Mouse (Mus musculus) bone marrow, adult 2 months (tissue): ENCODE measurements around the gene Gga3. TPM values are rescaled to one million over a fixed set of nuclear protein-coding genes. Genes with fewer than 3 reads are reported as not detected.
"Not testable (repeated sequence)": the region's sequence is repeated elsewhere in the genome, so short reads cannot be mapped to it uniquely, and the experiment has no call there.

ENCODE experiments used
- H3K27ac ChIP-seq: fragments of 200-500 bp; 2 replicates; pipeline ENCODE4 v1.5.1; 2012; ENCODE audit warnings: low read depth, mild to moderate bottlenecking, control low read depth, inconsistent platforms, low read length; ENCODE audit not compliant: control insufficient read depth, poor library complexity, insufficient read depth
- H3K4me1 ChIP-seq: fragments of 200-500 bp; 2 replicates; pipeline ENCODE4 v1.6.1; 2011; ENCODE audit warnings: low read length; ENCODE audit not compliant: control insufficient read depth, insufficient read depth
- H3K4me3 ChIP-seq: fragments of 200-500 bp; replicated peaks from 2 replicates; pipeline ENCODE3; 2011; ENCODE audit warnings: mild to moderate bottlenecking, low read depth, low read length, control low read depth; ENCODE audit not compliant: control insufficient read depth
- CTCF ChIP-seq: fragments of 200-500 bp; IDR thresholded peaks from 2 replicates; pipeline ENCODE4 v1.5.1; 2011; ENCODE audit warnings: low read length, control low read depth; ENCODE audit not compliant: control insufficient read depth, insufficient read depth
- POLR2A ChIP-seq: fragments of 200-500 bp; IDR thresholded peaks from 2 replicates; pipeline ENCODE4 v1.6.1; 2011; ENCODE audit warnings: low read depth, mild to moderate bottlenecking, control low read depth, low read length, borderline replicate concordance; ENCODE audit not compliant: control insufficient read depth
- WGBS: fragments of 180-500 bp; shearing (Covaris S2); methylation state at CpG from one replicate; pipeline ENCODE4 v1.1.7; 2018; 5-methylcytosine and 5-hydroxymethylcytosine counted together
- polyA plus RNA-seq: library from polyadenylated mRNA; stranded (reverse); fragments of >200 nt; gene quantifications from 2 replicates; pipeline ENCODE4 v1.2.4, GENCODE M21; 2011; ENCODE audit warnings: low replicate concordance; ENCODE audit not compliant: missing spikeins, insufficient read depth, insufficient read length

Gene Gga3
- polyA plus RNA-seq = 41.5 and 69.6 TPM in 2 replicates

GRCm38 (mm10) chr11:115603476-115604303 lies at the start of gene Gga3, which contains the start of gene Mrps7:
TSS of gene Gga3 (minus strand) at chr11:115604051.
TSS of gene Mrps7 (plus strand) at chr11:115603925.
- under 1% methylated on average over 93 of the region's 93 CpGs for WGBS
- peak; percentile 67 for TF ChIP-seq POLR2A
- TF ChIP-seq CTCF = no peak; the same call in 1 of the 2 replicates
- Histone ChIP-seq H3K4me1 (peaks cover 9% of the 10 kb centered on the region), H3K4me3 (peak within 1 kb of the TSS; percentile 98), H3K27ac (peak within 1 kb of the TSS; percentile 96)

DNA sequence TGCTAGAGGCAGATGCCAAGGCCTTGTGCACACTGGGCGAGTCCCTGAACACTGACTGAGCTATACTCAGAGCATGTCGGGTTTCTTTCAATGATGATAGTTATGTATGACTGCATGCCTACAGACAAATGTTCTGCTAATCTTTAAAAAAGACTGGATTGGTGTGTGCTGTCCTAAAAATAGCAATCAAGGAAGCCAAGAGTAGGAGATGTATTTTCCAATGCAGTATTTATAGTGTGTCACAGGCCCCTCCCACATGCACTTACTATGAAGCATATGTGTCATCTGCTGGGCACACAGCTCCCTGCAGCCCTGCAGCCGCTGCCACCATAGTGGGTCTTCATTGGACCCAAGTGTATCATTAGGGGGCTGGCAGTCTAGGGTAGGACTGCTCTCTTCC lies 49.3 kb upstream of the Gga3 start:
- H3K27ac ChIP-seq = no peak overlapping the region; the same call in 1 of the 2 replicates
- 79% methylated on average over 3 of the region's 3 CpGs for WGBS

GRCm38 (mm10) chr11:115651680-115652079 lies 47.8 kb upstream of the Gga3 start:
- WGBS = 81% methylated on average over 3 of the region's 3 CpGs
- H3K27ac ChIP-seq = no peak overlapping the region
- no peak for TF ChIP-seq POLR2A
- no peak for TF ChIP-seq CTCF
- no peak overlapping the region for H3K4me3 ChIP-seq
- no peaks in the 10 kb centered on the region; the same call in 1 of the 2 replicates for H3K4me1 ChIP-seq

More for the DNA sequence above, 49.3 kb upstream of the Gga3 start:
- Histone ChIP-seq H3K4me3 (no peak overlapping the region), H3K4me1 (no peaks in the 10 kb centered on the region; the same call in 1 of the 2 replicates)
- TF ChIP-seq POLR2A = no peak
- no peak for TF ChIP-seq CTCF

GRCm38 (mm10) chr11:115649706-115650105 lies 45.9 kb upstream of the Gga3 start:
- TF ChIP-seq CTCF = no peak
- TF ChIP-seq POLR2A = no peak
- WGBS = 73% methylated on average over 10 of the region's 10 CpGs
- no peaks in the 10 kb centered on the region; the same call in 1 of the 2 replicates for H3K4me1 ChIP-seq
- H3K4me3 ChIP-seq = no peak overlapping the region
- no peak overlapping the region for H3K27ac ChIP-seq

DNA sequence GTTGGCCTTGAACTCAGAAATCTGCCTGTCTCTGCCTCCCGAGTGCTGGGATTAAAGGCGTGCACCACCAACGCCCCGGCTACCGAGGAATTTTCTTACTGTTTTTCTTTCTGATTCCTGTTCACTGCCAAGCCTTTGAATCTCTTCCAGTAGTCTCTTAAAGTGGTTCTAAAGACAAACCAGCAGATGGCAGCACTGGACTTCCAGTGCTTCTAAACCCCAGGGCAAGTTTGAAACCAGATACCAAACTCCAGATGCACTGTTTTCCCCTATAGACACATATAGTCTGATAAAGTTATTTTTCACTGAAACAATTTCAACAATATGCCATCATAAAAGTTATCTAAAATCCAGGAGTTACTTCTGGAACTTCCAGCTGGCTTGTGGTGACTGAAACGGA lies 43.6 kb upstream of the Gga3 start:
- H3K4me3 ChIP-seq = no peak overlapping the region
- no peaks in the 10 kb centered on the region; the same call in 1 of the 2 replicates for H3K4me1 ChIP-seq
- H3K27ac ChIP-seq = no peak overlapping the region
- TF ChIP-seq POLR2A = no peak
- TF ChIP-seq CTCF = 0 out of 2 replicates have a peak, but pooled peaks have one; percentile 23
- WGBS = 42% methylated on average over 6 of the region's 6 CpGs

GRCm38 (mm10) chr11:115646439-115646838 lies 42.6 kb upstream of the Gga3 start:
- TF ChIP-seq CTCF (no peak), POLR2A (no peak)
- Histone ChIP-seq H3K27ac (no peak overlapping the region), H3K4me1 (peaks cover 5% of the 10 kb centered on the region; the same call in 1 of the 2 replicates), H3K4me3 (no peak overlapping the region)
- WGBS = 84% methylated on average over 9 of the region's 9 CpGs

DNA sequence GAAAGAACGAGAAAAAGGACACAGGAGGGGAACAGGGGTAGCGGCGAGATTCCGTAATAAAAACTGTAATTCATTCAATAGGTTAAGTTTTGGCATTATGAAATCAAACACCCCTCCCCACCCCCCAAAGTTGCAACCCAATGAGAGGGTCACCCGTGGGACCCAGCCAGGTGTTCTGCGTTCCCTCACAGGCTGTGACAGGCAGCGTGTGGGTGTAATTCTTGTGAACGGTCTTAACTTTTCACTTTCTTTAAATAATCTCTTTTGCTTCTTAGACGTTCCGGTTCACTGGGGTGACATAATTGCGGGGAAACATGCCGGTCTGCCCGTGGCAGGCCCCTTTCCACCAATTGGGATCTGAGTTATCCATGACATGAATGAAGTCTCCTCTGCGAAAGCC lies 41.6 kb upstream of the Gga3 start:
- not testable (repeated sequence) for H3K4me3 ChIP-seq, H3K27ac ChIP-seq, H3K4me1 ChIP-seq
- WGBS = 82% methylated on average over 14 of the region's 14 CpGs

- Histone ChIP-seq H3K4me3 (no peak overlapping the region), H3K27ac (no peak overlapping the region), H3K4me1 (peaks cover 7% of the 10 kb centered on the region; the same call in 1 of the 2 replicates)
- WGBS = 87% methylated on average over 13 of the region's 13 CpGs
- no peak for TF ChIP-seq CTCF
- no peak for TF ChIP-seq POLR2A
These were observed 40.5 kb upstream of the Gga3 start for GRCm38 (mm10) chr11:115644308-115644707.

DNA sequence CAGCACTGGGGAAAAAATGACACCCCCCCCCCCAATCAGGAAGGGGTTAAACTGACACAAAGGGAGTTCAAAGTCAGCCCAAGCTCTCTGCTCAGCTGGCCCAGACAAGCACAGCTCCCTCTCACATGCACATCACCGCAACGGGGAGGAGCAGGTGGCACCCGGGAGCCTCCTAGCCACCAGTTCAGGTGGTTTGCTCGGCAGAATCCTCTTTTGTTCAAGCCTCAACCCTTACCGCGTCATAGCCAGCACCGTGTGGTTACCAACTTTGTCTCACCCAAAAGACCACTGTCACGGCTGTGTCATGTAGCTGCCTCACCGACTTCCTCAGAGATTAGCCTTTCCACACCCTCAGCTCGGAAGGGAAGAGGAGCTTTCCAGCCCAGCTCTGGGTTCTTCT lies 39.4 kb upstream of the Gga3 start:
- WGBS = 52% methylated on average over 10 of the region's 10 CpGs
- TF ChIP-seq POLR2A (no peak), CTCF (no peak)
- Histone ChIP-seq H3K27ac (0 out of 2 replicates have a peak overlapping the region, but pooled peaks have one; percentile 4), H3K4me1 (peaks cover 7% of the 10 kb centered on the region; the same call in 1 of the 2 replicates), H3K4me3 (no peak overlapping the region)
